Mouse (Mus musculus) small intestine, adult 2 months (tissue): ENCODE results near the gene Hdac4.

ENCODE experiments used
- CTCF ChIP-seq: fragments of 200-500 bp; IDR thresholded peaks from 2 replicates; pipeline ENCODE4 v1.5.1; 2012; ENCODE audit warnings: low read depth, mild to moderate bottlenecking, control low read depth, inconsistent platforms, low read length, moderate library complexity, mixed read lengths; ENCODE audit not compliant: insufficient replicate concordance, insufficient read length; ENCODE audit errors: extremely low read depth
- POLR2A ChIP-seq: fragments of 200-500 bp; IDR thresholded peaks from 2 replicates; pipeline ENCODE4 v1.6.1; 2012; ENCODE audit warnings: low read depth, mild to moderate bottlenecking, control low read depth, inconsistent platforms, low read length, moderate library complexity

GRCm38 (mm10) chr1:91905268-91905667 is 290.2 kb downstream of the Hdac4 start:
- no peak for TF ChIP-seq CTCF
- no peak for TF ChIP-seq POLR2A
